Mouse (Mus musculus) hindbrain, postnatal 0 days (tissue): ENCODE measurements around the gene Sult2a2. TPM values are rescaled to one million over a fixed set of nuclear protein-coding genes. Genes with fewer than 3 reads are reported as not detected.
"Not testable (repeated sequence)": the region's sequence is repeated elsewhere in the genome, so short reads cannot be mapped to it uniquely, and the experiment has no call there.

Source experiments
- ATAC-seq: fragments of 200-750 bp; cut with Nextera tagmentation; 2 replicates; pipeline ENCODE4 v1.8.0; 2017; ENCODE audit warnings: mild to moderate bottlenecking, moderate TSS enrichment, moderate library complexity
- DNase-seq: peaks from one replicate; pipeline ENCODE4 v3.0.0-alpha.2; 2015; ENCODE audit warnings: low spot score
- H3K27ac ChIP-seq: fragments of 300-500 bp; sonication (generic); 2 replicates; pipeline ENCODE4 v1.5.1; 2014; ENCODE audit warnings: mild to moderate bottlenecking
- H3K27me3 ChIP-seq: fragments of 300-500 bp; sonication (generic); 2 replicates; pipeline ENCODE4 v1.6.1; 2014; ENCODE audit warnings: low read length, mixed read lengths; ENCODE audit not compliant: insufficient read depth
- H3K36me3 ChIP-seq: fragments of 300-500 bp; sonication (generic); 2 replicates; pipeline ENCODE4 v1.6.1; 2014; ENCODE audit warnings: low read length, mixed read lengths; ENCODE audit not compliant: insufficient read depth
- H3K4me1 ChIP-seq: fragments of 300-500 bp; sonication (generic); 2 replicates; pipeline ENCODE4 v1.6.1; 2014; ENCODE audit warnings: antibody characterized with exemption, low read length, mixed read lengths; ENCODE audit not compliant: insufficient read depth
- H3K4me2 ChIP-seq: fragments of 300-500 bp; sonication (generic); 2 replicates; pipeline ENCODE4 v1.6.1; 2014; ENCODE audit warnings: low read depth, mild to moderate bottlenecking, low read length, moderate library complexity, mixed read lengths
- H3K4me3 ChIP-seq: fragments of 300-500 bp; sonication (generic); 2 replicates; pipeline ENCODE4 v1.5.1; 2014; ENCODE audit warnings: low read length
- H3K9ac ChIP-seq: fragments of 300-500 bp; sonication (generic); replicated peaks from 2 replicates; pipeline ENCODE4 v1.6.1; 2014; ENCODE audit warnings: mild to moderate bottlenecking, low read length, moderate library complexity, mixed read lengths
- H3K9me3 ChIP-seq: fragments of 300-500 bp; sonication (generic); 2 replicates; pipeline ENCODE4 v1.6.1; 2016; ENCODE audit warnings: low read length, mixed read lengths
- CTCF ChIP-seq: IDR thresholded peaks from 2 replicates; pipeline ENCODE4 v1.5.1; 2016; ENCODE audit warnings: antibody characterized with exemption, control low read depth, low read depth
- WGBS: fragments of 180-500 bp; shearing (Covaris S2); extraction: QIAGEN DNeasy Blood & Tissue Kit; methylation state at CpG from one replicate; pipeline ENCODE4 v1.1.7; 2014; 5-methylcytosine and 5-hydroxymethylcytosine counted together
- polyA plus RNA-seq: library from polyadenylated mRNA; unstranded; fragments of >200 nt; fragmentation: Nextera tagmentation; extraction: Ambion mirVana; gene quantifications from 2 replicates; pipeline ENCODE4 v1.2.1, GENCODE M21; 2015
- total RNA-seq: library from RNA; depleted of rRNA; stranded (reverse); fragments of >200 nt; gene quantifications from 2 replicates; pipeline ENCODE4 v1.2.3, GENCODE M21; 2014; rRNA removed

Gene Sult2a2
- total RNA-seq (not detected in 2 replicates), polyA plus RNA-seq (not detected in 2 replicates)

- H3K36me3 ChIP-seq, DNase-seq, H3K27ac ChIP-seq, H3K4me2 ChIP-seq, H3K4me3 ChIP-seq, ATAC-seq, H3K4me1 ChIP-seq, H3K9me3 ChIP-seq, H3K9ac ChIP-seq, H3K27me3 ChIP-seq: not testable (repeated sequence)
- 96% methylated on average over 1 of the region's 2 CpGs for WGBS
Observed at GRCm38 (mm10) chr7:13733205-13733604, at the start of gene Sult2a2. Gene Sult2a2 (plus strand): TSS chr7:13733505.

GRCm38 (mm10) chr7:13813913-13814312 is 80.6 kb downstream of the Sult2a2 start:
- ATAC-seq (no peak), DNase-seq (no peak)
- no peak overlapping the region for H3K27ac ChIP-seq
- no peaks in the 10 kb centered on the region for H3K4me1 ChIP-seq
- peaks cover 7% of the 10 kb centered on the region; the same call in 1 of the 2 replicates for H3K9me3 ChIP-seq
- H3K27me3 ChIP-seq: no peaks in the 10 kb centered on the region
- WGBS: 77% methylated on average over 1 of the region's 1 CpGs
- no peak overlapping the region for H3K4me2 ChIP-seq
- no peak for TF ChIP-seq CTCF
- no peaks in the 10 kb centered on the region for H3K36me3 ChIP-seq
- H3K4me3 ChIP-seq: no peak overlapping the region
- no peak overlapping the region for H3K9ac ChIP-seq

Other genes starting within 250 kb of the Sult2a2 start
- not detected in 2 replicates for gene Bsph2, start 162.4 kb upstream of the Sult2a2 start, total RNA-seq
- gene Bsph2, start 162.4 kb upstream of the Sult2a2 start, polyA plus RNA-seq: not detected in 2 replicates
- not detected in 2 replicates for gene Sult2a5, start 109.5 kb upstream of the Sult2a2 start, total RNA-seq
- gene Sult2a5, start 109.5 kb upstream of the Sult2a2 start, polyA plus RNA-seq: not detected in 2 replicates
- not detected in 2 replicates for gene Sult2a1, start 103.9 kb downstream of the Sult2a2 start, total RNA-seq
- not detected in 2 replicates for gene Sult2a1, start 103.9 kb downstream of the Sult2a2 start, polyA plus RNA-seq